Mouse (Mus musculus) hindbrain, embryonic 13.5 days (tissue): ENCODE measurements around the gene Samd11. TPM values are rescaled to one million over a fixed set of nuclear protein-coding genes. Genes with fewer than 3 reads are reported as not detected.

Source experiments
- ATAC-seq: fragments of 200-750 bp; cut with Nextera tagmentation; 2 replicates; pipeline ENCODE4 v1.8.0; 2017; ENCODE audit warnings: moderate TSS enrichment; ENCODE audit not compliant: low FRiP score
- H3K27ac ChIP-seq: fragments of 300-500 bp; sonication (generic); 2 replicates; pipeline ENCODE4 v1.5.1; 2015; ENCODE audit warnings: inconsistent platforms, mild to moderate bottlenecking, moderate library complexity
- H3K27me3 ChIP-seq: fragments of 300-500 bp; sonication (generic); 2 replicates; pipeline ENCODE4 v1.6.1; 2015; ENCODE audit warnings: mild to moderate bottlenecking, inconsistent platforms
- H3K36me3 ChIP-seq: fragments of 300-500 bp; sonication (generic); 2 replicates; pipeline ENCODE4 v1.6.1; 2015; ENCODE audit warnings: mild to moderate bottlenecking, inconsistent platforms
- H3K4me1 ChIP-seq: fragments of 300-500 bp; sonication (generic); replicated peaks from 2 replicates; pipeline ENCODE4 v1.6.1; 2015; ENCODE audit warnings: inconsistent platforms
- H3K4me2 ChIP-seq: fragments of 300-500 bp; sonication (generic); 2 replicates; pipeline ENCODE4 v1.6.1; 2015; ENCODE audit warnings: inconsistent platforms, mild to moderate bottlenecking, moderate library complexity
- H3K4me3 ChIP-seq: fragments of 300-500 bp; sonication (generic); 2 replicates; pipeline ENCODE4 v1.5.1; 2015; ENCODE audit warnings: mild to moderate bottlenecking, inconsistent platforms
- H3K9ac ChIP-seq: fragments of 300-500 bp; sonication (generic); 2 replicates; pipeline ENCODE4 v1.6.1; 2015; ENCODE audit warnings: mild to moderate bottlenecking, inconsistent platforms
- H3K9me3 ChIP-seq: fragments of 300-500 bp; sonication (generic); 2 replicates; pipeline ENCODE4 v1.6.1; 2016; ENCODE audit warnings: inconsistent platforms
- WGBS: fragments of 180-500 bp; shearing (Covaris S2); methylation state at CpG from one replicate; pipeline ENCODE4 v1.1.7; 2015; 5-methylcytosine and 5-hydroxymethylcytosine counted together
- microRNA-seq: library from miRNA; unstranded; fragments of <30 nt; microRNA quantifications from one replicate; pipeline ENCODE4, GENCODE M21; 2016
- polyA plus RNA-seq: library from polyadenylated mRNA; unstranded; fragments of >200 nt; fragmentation: Nextera tagmentation; extraction: Ambion mirVana; gene quantifications from 2 replicates; pipeline ENCODE4 v1.2.1, GENCODE M21; 2015

Samd11 gene
- polyA plus RNA-seq, 1 experiment from 2014 or later, result 2.8 TPM

DNA sequence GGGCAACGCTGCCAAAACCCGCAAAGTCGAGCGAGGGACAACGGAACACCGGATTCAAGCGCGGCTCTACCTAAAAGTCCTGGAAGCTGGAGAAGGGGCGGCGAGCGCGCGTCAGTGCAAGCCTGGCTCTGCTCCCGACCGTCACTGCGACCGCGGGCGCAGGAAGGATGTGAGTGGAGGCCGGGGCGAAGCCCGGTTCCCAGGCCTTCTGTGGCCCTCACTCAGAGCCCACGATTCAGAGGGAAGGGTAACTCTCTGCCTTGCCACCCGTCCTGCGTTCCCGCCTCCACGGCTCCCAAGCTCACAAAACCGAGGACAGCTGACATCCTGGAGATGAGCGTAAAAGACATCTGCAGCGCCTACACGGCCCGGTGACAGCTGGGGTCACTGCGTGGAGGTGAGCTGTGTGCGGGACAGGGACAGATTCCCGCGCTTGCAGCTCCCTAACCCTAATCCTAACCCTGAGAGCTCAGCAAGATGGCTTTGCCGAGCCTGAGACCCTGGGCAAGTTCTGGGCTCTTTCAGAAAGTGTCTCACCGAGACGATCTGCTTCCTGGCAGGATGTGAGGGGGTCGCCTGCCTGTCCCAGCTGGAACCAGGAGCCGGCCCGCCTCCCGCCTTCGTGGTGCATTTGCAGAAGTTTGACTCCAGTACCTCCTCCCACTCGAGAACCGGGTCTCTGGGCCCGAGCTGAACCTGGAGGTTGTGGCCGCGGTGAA, 51.9 kb downstream of the Samd11 start:
- ATAC-seq, result peak; percentile 72
- Histone ChIP-seq H3K27me3 (peaks cover 16% of the 10 kb centered on the region; the same call in 1 of the 2 replicates), H3K9me3 (no peaks in the 10 kb centered on the region), H3K4me3 (peak overlapping the region; percentile 61), H3K4me1 (peaks cover 33% of the 10 kb centered on the region), H3K4me2 (peak overlapping the region; percentile 94), H3K9ac (peak overlapping the region; percentile 81), H3K36me3 (no peaks in the 10 kb centered on the region), H3K27ac (peak overlapping the region; percentile 44)
- under 1% methylated on average over 49 of the region's 49 CpGs for WGBS

GRCm38 (mm10) chr4:156203001-156203412, 52.5 kb downstream of the Samd11 start, which contains the start of gene AW011738:
Gene AW011738 (plus strand): TSS chr4:156203304.
- H3K27me3 ChIP-seq, result peaks cover 16% of the 10 kb centered on the region; the same call in 1 of the 2 replicates
- H3K4me1 ChIP-seq, result peaks cover 33% of the 10 kb centered on the region
- no peaks in the 10 kb centered on the region for H3K36me3 ChIP-seq
- 0% methylated on average over 36 of the region's 39 CpGs for WGBS
- H3K4me3 ChIP-seq, result peak within 1 kb of the TSS; percentile 61
- peak within 1 kb of the TSS; percentile 78 for H3K27ac ChIP-seq
- peak; percentile 75 for ATAC-seq
- peak within 1 kb of the TSS; percentile 81 for H3K9ac ChIP-seq
- H3K4me2 ChIP-seq, result peak within 1 kb of the TSS; percentile 94
- H3K9me3 ChIP-seq, result no peaks in the 10 kb centered on the region

GRCm38 (mm10) chr4:156202462-156202893, 53.0 kb downstream of the Samd11 start:
- H3K9me3 ChIP-seq, result no peaks in the 10 kb centered on the region
- H3K27me3 ChIP-seq, result peaks cover 16% of the 10 kb centered on the region; the same call in 1 of the 2 replicates
- peak overlapping the region; percentile 81 for H3K9ac ChIP-seq
- 44% methylated on average over 12 of the region's 12 CpGs for WGBS
- H3K27ac ChIP-seq, result peak overlapping the region; percentile 78
- peaks cover 33% of the 10 kb centered on the region for H3K4me1 ChIP-seq
- peak overlapping the region; percentile 94 for H3K4me2 ChIP-seq
- peak overlapping the region; percentile 61 for H3K4me3 ChIP-seq
- ATAC-seq, result no peak
- no peaks in the 10 kb centered on the region for H3K36me3 ChIP-seq

DNA sequence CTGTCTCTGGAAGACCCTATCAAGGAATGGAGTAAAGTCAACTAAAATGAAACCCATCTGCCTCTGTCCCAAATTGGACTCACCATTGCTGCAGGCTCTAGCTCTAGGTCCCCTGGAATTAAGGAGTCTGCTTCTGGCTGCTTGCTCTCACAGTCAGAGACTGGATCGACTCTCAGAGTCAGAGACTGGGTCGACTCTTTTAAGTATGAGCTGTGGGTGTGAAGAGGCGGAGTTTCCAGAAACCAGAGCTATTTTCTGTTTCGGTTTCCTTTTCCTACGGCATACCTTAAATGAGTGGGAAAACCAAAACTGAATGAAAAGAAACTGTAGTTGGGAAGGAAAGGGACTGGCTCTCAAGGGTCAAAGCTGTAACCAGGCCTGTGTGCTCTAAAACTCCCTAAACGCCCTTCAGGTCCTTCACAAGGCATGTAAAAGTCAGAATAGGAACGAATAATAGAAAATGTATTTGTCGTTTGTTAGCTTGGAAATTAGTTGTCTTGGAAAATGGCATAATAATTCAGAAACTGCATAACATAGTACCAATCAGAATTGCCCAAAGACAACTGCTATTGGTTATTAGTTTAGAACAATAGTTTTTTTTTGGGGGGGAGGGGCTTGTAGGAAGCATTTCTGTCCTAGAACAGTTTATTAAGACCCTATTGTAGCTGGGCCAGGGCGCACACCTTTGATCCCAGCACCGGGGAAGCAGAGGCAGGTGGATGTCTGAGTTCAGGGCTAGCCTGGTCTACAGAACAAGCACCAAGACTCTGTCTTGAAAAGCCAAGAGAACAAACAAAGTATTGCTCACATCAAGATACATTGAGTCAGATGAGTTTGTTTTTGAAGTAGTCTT, 54.6 kb downstream of the Samd11 start, which contains the start of gene Isg15:
TSS of gene Isg15 (minus strand) at position 196 of the 853 bp plus-strand sequence.
- no peak within 1 kb of the TSS for H3K4me2 ChIP-seq
- no peak within 1 kb of the TSS for H3K4me3 ChIP-seq
- 68% methylated on average over 10 of the region's 10 CpGs for WGBS
- H3K4me1 ChIP-seq, result peaks cover 41% of the 10 kb centered on the region
- no peak within 1 kb of the TSS for H3K9ac ChIP-seq
- peaks cover 16% of the 10 kb centered on the region; the same call in 1 of the 2 replicates for H3K27me3 ChIP-seq
- no peaks in the 10 kb centered on the region for H3K36me3 ChIP-seq
- H3K9me3 ChIP-seq, result no peaks in the 10 kb centered on the region
- H3K27ac ChIP-seq, result no peak within 1 kb of the TSS
- ATAC-seq, result no peak

DNA sequence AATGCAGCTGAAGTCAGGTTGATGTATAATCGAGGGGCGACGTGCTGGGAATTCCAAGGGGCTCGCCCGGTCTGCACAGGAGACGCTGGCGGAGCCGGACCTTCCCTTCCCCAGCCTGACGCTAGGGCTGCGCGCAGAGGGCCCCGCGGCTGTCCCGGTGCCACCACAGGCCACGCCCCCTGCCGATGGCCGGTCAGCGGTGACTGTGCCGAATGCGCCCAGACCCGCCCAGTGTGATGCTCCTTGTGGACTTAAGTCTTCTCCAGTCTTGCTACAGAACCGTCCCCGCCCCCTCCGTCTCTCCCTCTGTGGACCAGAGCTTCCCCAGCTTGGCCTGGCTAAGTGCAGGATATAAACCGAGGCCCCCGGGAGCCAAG, 57.6 kb downstream of the Samd11 start:
- peak overlapping the region; percentile 76 for H3K9ac ChIP-seq
- ATAC-seq, result peak; percentile 92

DNA sequence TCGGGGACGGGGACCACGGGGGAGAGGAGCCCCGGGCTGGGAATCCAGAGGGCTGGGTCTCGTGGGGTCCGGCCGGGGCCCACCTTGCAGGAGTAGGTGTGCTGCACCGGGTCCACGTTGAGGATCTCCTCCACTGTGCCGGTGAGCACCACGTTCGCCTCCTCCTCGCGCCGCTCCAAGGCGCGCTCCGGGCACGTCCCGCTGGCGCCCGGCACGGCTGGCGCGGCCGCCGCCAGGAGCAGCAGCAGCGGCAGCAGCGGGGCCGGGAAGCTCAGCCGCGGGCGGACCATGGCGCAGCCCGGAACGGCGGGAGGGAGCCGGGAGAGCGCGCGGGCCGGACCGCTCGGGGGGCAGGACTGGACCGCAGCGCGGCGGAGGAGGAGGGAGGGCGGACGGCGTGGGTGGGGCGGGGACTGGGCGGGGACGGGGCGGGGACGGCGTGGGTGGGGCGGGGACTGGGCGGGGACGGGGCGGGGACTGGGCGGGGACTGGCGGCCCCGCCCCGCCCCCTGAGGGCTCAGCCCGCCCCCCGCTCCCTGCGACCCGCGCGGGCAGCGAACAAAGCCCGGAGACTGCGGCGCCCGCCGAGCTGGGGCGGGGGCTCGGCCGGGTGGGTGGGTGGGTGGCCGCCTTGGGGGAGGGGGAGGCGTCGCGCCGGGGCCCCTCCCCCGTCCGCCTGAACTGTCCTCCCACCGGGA, 58.2 kb downstream of the Samd11 start, which contains the start of gene Agrn:
TSS of gene Agrn (minus strand) at position 358 of the 698 bp plus-strand sequence.
- peak within 1 kb of the TSS; percentile 92 for H3K4me2 ChIP-seq
- peaks cover 44% of the 10 kb centered on the region for H3K4me1 ChIP-seq
- H3K9me3 ChIP-seq, result no peaks in the 10 kb centered on the region
- H3K9ac ChIP-seq, result peak within 1 kb of the TSS; percentile 86
- H3K27me3 ChIP-seq, result no peaks in the 10 kb centered on the region; the same call in 1 of the 2 replicates
- peak; percentile 81 for ATAC-seq
- H3K4me3 ChIP-seq, result peak within 1 kb of the TSS; percentile 66
- WGBS, result under 1% methylated on average over 42 of the region's 88 CpGs
- H3K27ac ChIP-seq, result peak within 1 kb of the TSS; percentile 97
- peaks cover 9% of the 10 kb centered on the region for H3K36me3 ChIP-seq

More for the DNA sequence above, 57.6 kb downstream of the Samd11 start:
- peaks cover 44% of the 10 kb centered on the region for H3K4me1 ChIP-seq
- H3K4me2 ChIP-seq, result peak overlapping the region; percentile 58
- H3K36me3 ChIP-seq, result peaks cover 5% of the 10 kb centered on the region; the same call in 1 of the 2 replicates
- WGBS, result 0% methylated on average over 23 of the region's 26 CpGs
- no peaks in the 10 kb centered on the region; the same call in 1 of the 2 replicates for H3K27me3 ChIP-seq
- H3K27ac ChIP-seq, result peak overlapping the region; percentile 97
- H3K9me3 ChIP-seq, result no peaks in the 10 kb centered on the region
- H3K4me3 ChIP-seq, result peak overlapping the region; percentile 66

Small RNA genes within 50 kb of the gene (microRNA-seq; reads per million reads assigned to microRNA genes)
- gene Mir7658, result 4.2 reads per million, percentile 13 among the genes with 10 or more reads in this experiment

Other genes with a start within 250 kb of the Samd11 start
- 0.55 and 1.0 TPM in 2 replicates for gene Tnfrsf4, start 241.8 kb downstream of the Samd11 start, polyA plus RNA-seq
- 2.3 and 2.9 TPM in 2 replicates for gene Tnfrsf18, start 229.5 kb downstream of the Samd11 start, polyA plus RNA-seq
- not detected in 2 replicates for gene Ttll10, start 196.2 kb downstream of the Samd11 start, polyA plus RNA-seq
- gene 9430015G10Rik, start 145.7 kb downstream of the Samd11 start, polyA plus RNA-seq, result 32.1 and 32.7 TPM in 2 replicates
- gene Rnf223, start 125.1 kb downstream of the Samd11 start, polyA plus RNA-seq, result 0.53 and 0.66 TPM in 2 replicates
- gene Agrn, start 58.2 kb downstream of the Samd11 start, polyA plus RNA-seq, result 120 and 132 TPM in 2 replicates
- 1.4 and 1.7 TPM in 2 replicates for gene Isg15, start 54.8 kb downstream of the Samd11 start, polyA plus RNA-seq
- 4.9 and 6.8 TPM in 2 replicates for gene AW011738, start 52.4 kb downstream of the Samd11 start, polyA plus RNA-seq
- gene Perm1, start 39.8 kb downstream of the Samd11 start, polyA plus RNA-seq, result 2.5 and 2.7 TPM in 2 replicates
- gene Plekhn1, start 20.8 kb downstream of the Samd11 start, polyA plus RNA-seq, result 26.4 and 26.6 TPM in 2 replicates
- 49.0 and 53.7 TPM in 2 replicates for gene Noc2l, start 19.6 kb downstream of the Samd11 start, polyA plus RNA-seq
- not detected in 2 replicates for gene Vmn2r-ps159, start 75.4 kb upstream of the Samd11 start, polyA plus RNA-seq